11 mouse cellular contexts compared by ENCODE assay signal in the genomic region with DNA sequence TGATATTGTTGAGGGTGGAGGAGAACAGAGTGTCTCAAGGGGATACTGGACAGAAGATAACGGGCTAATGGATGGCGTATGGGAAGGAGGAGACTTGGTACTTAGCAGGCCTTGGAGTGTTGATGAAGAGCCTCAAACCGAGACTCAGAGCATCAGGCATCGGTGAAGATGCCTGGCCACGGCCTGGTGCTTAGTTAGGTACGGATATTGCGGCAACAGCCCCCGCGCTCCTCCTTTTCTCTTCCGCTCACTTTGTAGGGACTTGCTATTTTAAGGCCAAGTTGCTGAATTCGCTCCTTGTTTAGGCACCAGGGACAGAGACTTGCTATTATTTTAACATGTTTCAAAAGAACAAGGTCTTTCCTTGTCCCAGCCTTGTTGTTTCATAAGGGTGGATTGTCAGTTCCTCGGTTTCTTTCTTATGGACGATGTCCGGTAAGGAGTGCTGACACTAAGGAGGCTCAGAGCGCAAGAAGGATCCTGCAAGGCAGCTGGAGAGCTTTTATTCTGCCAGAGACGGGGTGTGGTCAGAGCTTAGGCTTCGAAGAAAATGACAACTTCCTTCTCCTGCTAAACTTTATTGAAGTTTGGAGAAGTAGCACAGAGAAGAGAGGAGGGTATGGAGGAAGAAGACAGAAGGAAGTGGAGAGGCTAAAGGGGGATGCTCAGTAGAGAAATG. TPM values are rescaled to one million over a fixed set of nuclear protein-coding genes. Genes with fewer than 3 reads are reported as not detected.
DNase-seq lines count a peak whose midpoint lies in the region; ATAC-seq and TF ChIP-seq lines count a peak whose summit lies in the region.
"Had no signal": no experiment of that assay in that cellular context is flagged by ENCODE, and none has a peak within 500 bp of the region (broad histone marks: within the 10 kb centered on the region; RNA-seq: fewer than 3 reads in every experiment).

No protein-coding gene starts in this region.

- H3K27me3 ChIP-seq in forebrain, embryonic 11.5 days (ENCODE audit: control insufficient read depth, insufficient read depth, low read length), result no peaks in the 10 kb centered on the region
- peaks cover 4% of the 10 kb centered on the region; the same call in 1 of the 2 replicates for H3K27me3 ChIP-seq in forebrain, embryonic 13.5 days
- H3K27me3 ChIP-seq in limb, embryonic 11.5 days (ENCODE audit: control insufficient read depth, insufficient read depth, low read length), result no peaks in the 10 kb centered on the region
- H3K27me3 ChIP-seq: liver, embryonic 13.5 days had no signal

- no peak overlapping the region for H3K4me3 ChIP-seq in forebrain, embryonic 11.5 days (ENCODE audit: low read depth, low read length)
- H3K4me3 ChIP-seq in forebrain, embryonic 13.5 days, result no peak overlapping the region
- no peak overlapping the region for H3K4me3 ChIP-seq in limb, embryonic 11.5 days (ENCODE audit: low read depth, low read length)
- H3K4me3 ChIP-seq in layer of hippocampus, adult 2 months, result no peak overlapping the region
- H3K4me3 ChIP-seq: erythroblast, embryonic 14.5 days; liver, embryonic 13.5 days had no signal

- no peaks in the 10 kb centered on the region for H3K4me1 ChIP-seq in forebrain, embryonic 11.5 days (replicated peaks; ENCODE audit: control insufficient read depth, insufficient read depth, low read length)
- H3K4me1 ChIP-seq in forebrain, embryonic 13.5 days, result no peaks in the 10 kb centered on the region
- peaks cover 28% of the 10 kb centered on the region for H3K4me1 ChIP-seq in limb, embryonic 11.5 days (ENCODE audit: control insufficient read depth, insufficient read depth, low read length)

- H3K4me2 ChIP-seq in forebrain, embryonic 11.5 days (ENCODE audit: low read depth, low read length, severe bottlenecking), result peak overlapping the region; percentile 24; the same call in 1 of the 2 replicates
- H3K4me2 ChIP-seq in forebrain, embryonic 13.5 days, result no peak overlapping the region
- H3K4me2 ChIP-seq in limb, embryonic 11.5 days (ENCODE audit: low read depth, severe bottlenecking), result no peak overlapping the region
- H3K4me2 ChIP-seq: liver, embryonic 13.5 days had no signal

- H3K27ac ChIP-seq in forebrain, embryonic 11.5 days (ENCODE audit: low read depth, low read length), result no peak overlapping the region
- H3K27ac ChIP-seq in forebrain, embryonic 13.5 days, result no peak overlapping the region
- H3K27ac ChIP-seq in limb, embryonic 11.5 days (replicated peaks; ENCODE audit: low read depth, low read length), result peak overlapping the region; percentile 1; the same call in 1 of the 2 replicates
- no peak overlapping the region for H3K27ac ChIP-seq in layer of hippocampus, adult 2 months
- H3K27ac ChIP-seq: liver, embryonic 13.5 days had no signal

- ATAC-seq in forebrain, embryonic 11.5 days (replicated peaks; ENCODE audit: low FRiP score), result no peak
- no peak for ATAC-seq in forebrain, embryonic 13.5 days
- no peak for ATAC-seq in limb, embryonic 11.5 days (ENCODE audit: insufficient number of reproducible peaks, low FRiP score, low TSS enrichment, low read depth)
- ATAC-seq: activated CD4-positive, CD25-positive, alpha-beta regulatory T cell, adult 4 months had no signal

- WGBS in forebrain, embryonic 11.5 days, result 38% methylated on average over 17 of the region's 17 CpGs
- WGBS in forebrain, embryonic 13.5 days, result 30% methylated on average over 17 of the region's 17 CpGs
- WGBS in limb, embryonic 11.5 days, result 62% methylated on average over 17 of the region's 17 CpGs

- no peak overlapping the region for H3K9ac ChIP-seq in forebrain, embryonic 11.5 days (ENCODE audit: low read length)
- H3K9ac ChIP-seq in forebrain, embryonic 13.5 days, result no peak overlapping the region
- H3K9ac ChIP-seq in limb, embryonic 11.5 days (ENCODE audit: low read length), result no peak overlapping the region
- H3K9ac ChIP-seq: liver, embryonic 13.5 days had no signal

- H3K36me3 ChIP-seq in forebrain, embryonic 11.5 days (ENCODE audit: control insufficient read depth, insufficient read depth, low read length), result no peaks in the 10 kb centered on the region
- H3K36me3 ChIP-seq in forebrain, embryonic 13.5 days (ENCODE audit: poor library complexity, severe bottlenecking), result no peaks in the 10 kb centered on the region
- no peaks in the 10 kb centered on the region for H3K36me3 ChIP-seq in limb, embryonic 11.5 days (ENCODE audit: control insufficient read depth, insufficient read depth, low read length)
- H3K36me3 ChIP-seq: liver, embryonic 13.5 days had no signal

- no peak for TF ChIP-seq CTCF in layer of hippocampus, adult 2 months (conservative IDR thresholded peaks at IDR 0.05)

- no peaks in the 10 kb centered on the region for H3K9me3 ChIP-seq in forebrain, embryonic 11.5 days (ENCODE audit: control insufficient read depth, low read length)
- no peaks in the 10 kb centered on the region for H3K9me3 ChIP-seq in forebrain, embryonic 13.5 days (replicated peaks)
- H3K9me3 ChIP-seq in limb, embryonic 11.5 days (ENCODE audit: control insufficient read depth, low read length), result no peaks in the 10 kb centered on the region
- H3K9me3 ChIP-seq: liver, embryonic 13.5 days had no signal

- DNase-seq in forebrain, embryonic 11.5 days (ENCODE audit: low spot score), result no peak
- DNase-seq in urinary bladder, postnatal 14 days (ENCODE audit: low spot score), result peak; percentile 43
- no peak for DNase-seq in urinary bladder, adult 2 months (ENCODE audit: low spot score)
- DNase-seq in limb, embryonic 11.5 days (ENCODE audit: low spot score), result no peak
- no peak for DNase-seq in urinary bladder, adult 18-20 months (ENCODE audit: low spot score in 2 of 2)
- no peak for DNase-seq in layer of hippocampus, adult 2 months (ENCODE audit: low spot score in 2 of 2)
- no peak for DNase-seq in layer of hippocampus, adult 9-10 months (ENCODE audit: low spot score)
- DNase-seq: liver, embryonic 13.5 days had no signal

RNA-seq across cellular contexts. Expression of gene Cped1, which starts 16.9 kb away (rescaled TPM):
- polyA plus RNA-seq in forebrain, embryonic 11.5 days (2014; fragmentation: Nextera tagmentation; extraction: Ambion mirVana), result 15.3 and 17.2 TPM in 2 replicates
- 2.7 and 3.0 TPM in 2 replicates for polyA plus RNA-seq in forebrain, embryonic 13.5 days (2015; fragmentation: Nextera tagmentation; extraction: Ambion mirVana)
- 28.5 and 33.2 TPM in 2 replicates for polyA plus RNA-seq in urinary bladder, adult 2 months (2012; rRNA removed)
- 74.8 and 75.0 TPM in 2 replicates for polyA plus RNA-seq in limb, embryonic 11.5 days (2014; fragmentation: Nextera tagmentation; extraction: Ambion mirVana)
- 1 to 10 TPM; 2.5 to 3.5 TPM for total RNA-seq in layer of hippocampus, adult 2 months (2021)

RNA-seq across cellular contexts. Expression of gene Ing3, which starts 53.3 kb away (rescaled TPM):
- polyA plus RNA-seq in forebrain, embryonic 11.5 days (2014; fragmentation: Nextera tagmentation; extraction: Ambion mirVana), result 44.5 and 46.7 TPM in 2 replicates
- 69.6 and 75.6 TPM in 2 replicates for polyA plus RNA-seq in forebrain, embryonic 13.5 days (2015; fragmentation: Nextera tagmentation; extraction: Ambion mirVana)
- polyA plus RNA-seq in urinary bladder, adult 2 months (2012; rRNA removed), result 15.5 and 16.1 TPM in 2 replicates
- 54.6 and 58.2 TPM in 2 replicates for polyA plus RNA-seq in limb, embryonic 11.5 days (2014; fragmentation: Nextera tagmentation; extraction: Ambion mirVana)
- total RNA-seq in layer of hippocampus, adult 2 months (2021), result 10 to 100 TPM; 28.2 to 28.8 TPM
